Mouse (Mus musculus): ENCODE measurements at regions not wholly inside any gene's neighbourhood (a gene's known extent, or its start where the extent isn't known, plus 50 kb on each side); places are given as distances from the start of the nearest gene placed in this dataset.

DNA sequence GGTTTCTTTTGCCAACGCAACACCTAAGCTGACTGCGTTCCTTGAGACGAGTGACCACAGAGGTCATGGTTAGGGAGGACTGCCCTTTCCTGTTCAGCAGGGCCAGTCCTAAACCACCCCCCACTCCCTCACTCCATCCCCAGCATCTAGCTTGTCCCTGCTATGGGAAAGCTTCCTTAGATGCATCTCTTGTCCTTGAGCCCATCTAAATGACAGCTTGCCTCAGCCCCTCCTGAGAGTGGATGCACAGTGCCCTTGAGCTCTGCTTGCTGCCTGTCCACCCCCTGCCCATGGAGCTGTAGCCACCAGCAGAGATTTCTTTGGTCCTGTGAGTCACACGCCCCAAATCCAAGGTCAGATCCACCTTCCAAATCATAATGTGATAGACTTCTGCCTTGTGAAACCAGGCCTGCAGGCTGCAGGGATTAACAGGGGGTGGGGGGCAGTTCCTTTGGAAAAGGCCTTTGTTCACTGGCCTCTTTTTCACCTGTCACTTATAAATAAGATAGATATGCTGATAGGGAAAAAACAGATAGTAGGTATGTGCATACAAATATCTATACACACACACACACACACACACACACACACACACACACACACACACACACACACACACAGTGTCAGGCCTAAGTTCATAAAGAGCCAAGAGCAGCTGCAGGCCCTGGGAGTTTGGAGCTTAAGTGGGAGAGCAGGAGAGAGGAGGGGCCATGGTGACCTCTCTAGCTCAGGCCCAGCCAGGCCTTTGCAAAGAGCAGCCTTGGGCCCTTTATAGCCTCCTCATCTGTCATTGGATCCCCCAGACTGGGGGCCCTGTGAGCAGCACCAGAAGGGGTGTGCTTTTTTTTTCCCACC lies 56.4 kb upstream of the Adra2c start:
- DNase-seq, result no peak

DNA sequence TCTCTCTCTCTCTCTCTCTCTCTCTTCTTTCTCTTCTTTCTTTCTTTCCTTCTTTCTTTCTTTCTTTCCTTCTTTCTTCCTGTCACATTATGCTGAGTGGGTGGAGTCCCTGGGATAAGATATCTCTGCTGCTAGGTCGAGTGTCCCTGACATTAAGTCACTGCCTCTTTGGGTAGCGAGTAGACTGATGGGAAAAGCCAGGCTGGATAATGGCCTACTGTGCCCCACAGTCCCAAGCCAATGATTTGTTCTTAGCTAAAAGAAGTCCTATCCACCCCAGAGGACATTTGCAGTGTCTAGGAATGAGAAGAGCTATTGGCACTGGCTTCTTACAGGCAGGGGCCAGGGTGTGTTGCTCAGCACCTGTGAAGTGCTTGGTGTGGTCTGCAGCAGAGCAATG lies 61.8 kb upstream of the Adra2c start:
- DNase-seq, result no peak

DNA sequence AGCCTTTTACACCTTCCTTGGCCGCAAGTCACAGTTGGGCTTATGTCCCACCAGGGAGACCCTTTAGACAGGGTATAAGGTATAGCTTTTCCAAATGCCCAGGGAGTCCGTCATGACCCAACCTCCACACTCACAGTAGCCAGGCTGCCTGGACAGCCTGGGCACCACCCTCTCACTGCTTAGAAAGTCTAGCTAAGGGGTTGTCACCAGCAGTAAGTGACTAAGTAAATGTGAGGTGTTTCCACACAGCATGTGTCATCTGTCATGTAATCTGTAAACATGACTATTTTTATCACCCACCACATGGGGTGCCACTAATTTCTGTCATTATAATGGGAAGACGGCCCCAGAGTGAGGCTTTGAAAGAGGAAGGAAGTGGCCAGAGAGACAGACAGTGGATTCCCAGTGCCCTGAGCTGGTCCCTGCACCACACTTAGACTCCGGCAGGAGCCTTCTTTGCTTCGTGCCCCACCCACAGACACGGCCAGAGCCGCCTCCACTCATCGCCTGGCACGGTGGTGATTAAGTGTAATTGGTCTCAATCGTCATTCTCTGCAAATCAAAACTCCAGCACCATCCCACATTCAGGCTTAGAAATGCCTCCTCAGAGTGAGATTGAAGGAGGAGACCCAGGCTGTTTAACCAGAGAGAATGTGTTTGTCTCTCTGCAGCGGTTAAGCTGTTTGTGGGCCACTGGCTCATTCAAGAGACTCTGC lies 62.5 kb upstream of the Adra2c start:
- DNase-seq, result no peak

DNA sequence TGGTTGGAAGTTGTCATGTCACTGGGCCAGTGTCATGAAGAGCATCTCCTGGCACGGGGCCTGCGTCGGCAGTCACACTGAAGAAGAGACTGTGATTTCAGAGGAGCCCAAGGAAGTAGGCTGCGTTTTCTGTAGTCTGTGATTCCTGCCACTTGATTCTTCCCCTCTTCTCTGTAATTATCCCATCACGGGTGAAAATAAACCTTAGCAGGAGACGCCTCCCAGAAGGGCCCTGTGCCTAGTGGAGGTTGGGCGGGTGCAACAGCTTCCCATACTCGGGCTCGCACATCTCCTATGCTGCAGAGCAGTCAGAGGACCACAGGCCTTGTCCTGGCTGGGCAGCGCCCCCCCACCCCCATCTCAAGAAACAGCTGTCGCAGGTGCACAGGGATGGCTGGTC lies 63.1 kb upstream of the Adra2c start:
- DNase-seq, result no peak

DNA sequence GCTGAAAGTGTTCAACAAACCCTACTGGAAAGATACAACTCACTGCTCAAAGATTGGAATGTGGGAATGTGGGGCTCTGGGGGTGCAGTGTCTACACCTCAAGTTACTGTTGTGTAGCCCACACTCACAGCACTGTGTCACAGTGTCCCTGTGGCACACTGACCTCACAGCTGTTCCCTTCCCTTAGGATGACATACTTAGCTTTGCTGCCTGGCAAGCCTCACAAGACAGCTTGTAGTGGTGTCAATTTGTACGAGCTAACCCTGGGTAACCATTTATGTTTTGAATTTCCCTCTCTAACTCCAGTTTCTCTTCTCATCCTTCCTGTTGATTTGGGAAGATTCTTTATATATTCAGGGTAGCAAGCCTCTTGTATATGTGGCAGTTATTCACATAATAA lies 68.8 kb upstream of the Adra2c start:
- DNase-seq, result no peak

DNA sequence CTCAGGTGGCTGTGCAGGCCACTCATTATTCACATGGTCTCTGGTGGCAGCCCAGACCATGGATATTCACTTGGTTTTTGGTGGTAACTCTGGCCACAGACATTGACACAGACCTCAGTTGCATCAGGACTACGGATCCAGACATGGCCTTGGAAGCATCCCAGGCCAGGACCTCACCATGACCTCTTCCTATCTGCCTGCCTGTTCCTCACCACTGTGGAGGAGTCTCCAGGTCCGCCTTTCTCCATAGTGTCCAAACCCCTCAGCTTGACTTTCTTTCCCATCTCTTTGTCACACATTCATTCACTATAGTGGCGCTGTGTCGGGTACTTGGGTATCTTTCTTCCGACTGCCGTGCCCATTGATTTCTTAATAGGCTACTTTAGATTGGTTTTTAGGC lies 74.1 kb upstream of the Adra2c start:
- DNase-seq, result no peak

DNA sequence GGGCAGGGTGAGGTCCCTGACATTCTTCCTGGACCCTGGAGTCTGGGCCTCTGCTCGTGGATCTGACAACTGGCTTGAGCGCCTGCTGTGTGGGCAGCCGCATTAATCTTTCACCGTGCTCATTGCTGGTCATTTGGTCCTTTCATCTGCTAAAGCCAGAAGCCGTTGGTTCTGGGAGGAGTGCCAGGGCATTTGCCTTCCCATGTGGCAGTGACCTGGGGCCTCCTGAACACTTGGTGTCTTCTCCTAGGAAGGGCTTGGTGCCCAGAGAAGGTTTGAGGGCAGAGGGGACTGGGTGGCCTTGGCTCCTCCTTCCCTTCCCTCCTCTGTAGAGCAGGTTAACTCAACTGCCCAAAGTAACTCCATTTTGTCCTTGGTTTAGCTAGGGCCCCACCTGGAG lies 79.7 kb upstream of the Adra2c start:
- no peak for DNase-seq

DNA sequence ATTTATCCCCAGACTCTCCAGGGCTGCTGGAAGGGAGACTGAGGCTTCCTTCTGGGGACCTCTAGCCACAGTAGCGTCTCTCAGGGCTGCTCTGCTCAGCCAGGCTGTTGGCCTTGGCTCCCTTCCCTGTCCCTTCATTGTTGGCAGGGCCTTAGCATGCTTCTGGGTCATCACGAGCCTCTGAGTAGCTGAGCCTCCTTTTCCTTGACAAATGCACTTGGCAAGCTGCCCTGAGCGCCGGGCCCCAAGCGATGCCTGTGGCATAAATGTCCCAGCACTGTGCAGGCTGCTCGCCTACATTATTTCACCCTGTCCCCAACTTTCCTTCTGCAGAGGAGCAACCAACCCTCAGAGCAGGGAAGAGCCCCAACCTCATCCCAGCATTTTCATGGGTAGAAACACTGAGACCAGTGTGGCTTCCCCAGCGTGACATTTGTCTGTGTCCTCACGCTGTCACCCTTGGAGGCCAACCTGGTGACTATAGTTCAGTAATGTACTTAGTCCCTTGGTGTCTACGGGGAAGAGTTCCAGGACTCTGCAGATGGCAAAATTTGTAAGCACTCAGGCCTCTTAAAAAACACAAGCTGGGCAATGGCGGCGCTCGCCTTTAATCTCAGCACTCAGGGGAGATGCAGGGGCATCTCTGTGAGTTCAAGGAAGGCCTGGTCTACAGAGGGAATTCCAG lies 83.7 kb upstream of the Lrpap1 start:
- DNase-seq, result peak; percentile 76

DNA sequence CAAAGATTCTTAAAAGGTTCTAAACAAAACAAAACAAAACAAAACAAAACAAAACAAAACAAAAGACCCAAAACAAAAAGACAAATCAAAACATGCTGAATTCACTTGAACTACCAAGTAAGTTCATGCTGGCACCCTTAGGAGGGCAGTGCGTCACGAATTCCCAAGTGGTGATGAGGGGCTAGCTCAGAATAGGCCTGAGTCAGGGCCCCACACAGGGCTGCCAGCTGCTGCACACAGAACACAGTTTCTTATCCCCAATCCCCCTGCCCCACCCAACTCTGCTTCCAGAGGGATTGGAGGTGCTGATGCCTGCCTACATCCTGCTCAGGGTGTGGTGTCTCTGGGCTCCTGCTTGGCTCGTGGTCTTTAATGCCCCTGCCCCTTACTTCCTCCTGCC lies 80.3 kb upstream of the Lrpap1 start:
- no peak for DNase-seq

DNA sequence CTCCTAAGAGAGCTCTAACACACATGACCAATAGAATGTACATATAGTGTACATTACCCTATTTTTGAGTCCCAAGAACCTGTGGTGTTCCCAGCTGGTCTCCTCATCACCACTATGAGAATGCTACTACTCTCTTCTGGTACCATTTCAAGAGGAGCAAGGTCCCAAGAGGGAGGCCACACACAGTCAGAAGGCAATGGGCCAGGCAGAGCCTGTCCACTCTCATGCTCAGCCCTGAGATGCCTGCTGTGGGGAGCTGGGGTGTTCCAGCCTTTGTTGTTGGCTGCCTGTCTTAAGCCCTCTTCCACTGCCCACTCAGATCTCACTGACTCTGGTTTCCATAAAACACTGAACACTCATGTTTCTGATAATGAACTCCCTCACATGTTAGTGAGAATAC lies 79.7 kb upstream of the Lrpap1 start:
- DNase-seq, result no peak

DNA sequence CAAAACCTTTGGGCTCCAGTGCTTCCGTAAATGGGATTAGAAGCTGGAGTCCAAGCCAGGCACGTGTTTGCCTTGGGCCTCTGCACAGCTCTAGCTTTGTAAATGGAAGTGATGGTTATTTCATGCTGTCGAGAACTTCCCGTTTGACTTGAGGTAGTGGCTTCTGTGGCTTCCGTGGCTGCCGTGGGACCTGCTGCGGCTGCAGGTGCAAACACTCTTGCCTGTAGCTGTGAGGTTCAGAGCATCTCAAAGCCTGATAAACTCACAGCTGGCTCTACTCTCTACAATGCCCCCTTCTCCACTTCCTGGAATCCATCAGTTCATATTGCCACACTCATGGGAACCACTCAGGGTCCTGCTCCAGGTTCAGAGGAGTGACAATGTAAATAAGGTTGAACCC lies 77.9 kb upstream of the Lrpap1 start:
- no peak for DNase-seq

DNA sequence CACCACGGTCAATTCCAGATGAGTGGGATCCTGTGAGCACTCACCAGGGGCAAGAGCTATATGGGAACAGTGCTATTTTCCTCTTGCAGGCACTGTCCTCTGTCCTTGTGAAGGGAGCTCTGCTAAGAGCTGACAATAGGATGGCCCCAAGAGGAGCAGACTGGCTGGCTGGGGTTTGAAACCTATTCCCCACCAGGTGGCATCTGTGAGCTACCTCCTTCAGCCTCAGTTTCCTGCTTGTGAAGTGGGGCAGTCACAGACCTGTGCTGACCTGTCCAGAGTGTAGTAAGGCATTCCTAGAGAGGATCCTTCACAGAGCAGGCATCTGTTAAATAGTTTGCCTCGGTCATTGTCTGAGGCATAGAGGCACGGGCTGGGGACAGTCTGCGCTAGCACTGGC lies 71.8 kb upstream of the Lrpap1 start:
- DNase-seq, result no peak

DNA sequence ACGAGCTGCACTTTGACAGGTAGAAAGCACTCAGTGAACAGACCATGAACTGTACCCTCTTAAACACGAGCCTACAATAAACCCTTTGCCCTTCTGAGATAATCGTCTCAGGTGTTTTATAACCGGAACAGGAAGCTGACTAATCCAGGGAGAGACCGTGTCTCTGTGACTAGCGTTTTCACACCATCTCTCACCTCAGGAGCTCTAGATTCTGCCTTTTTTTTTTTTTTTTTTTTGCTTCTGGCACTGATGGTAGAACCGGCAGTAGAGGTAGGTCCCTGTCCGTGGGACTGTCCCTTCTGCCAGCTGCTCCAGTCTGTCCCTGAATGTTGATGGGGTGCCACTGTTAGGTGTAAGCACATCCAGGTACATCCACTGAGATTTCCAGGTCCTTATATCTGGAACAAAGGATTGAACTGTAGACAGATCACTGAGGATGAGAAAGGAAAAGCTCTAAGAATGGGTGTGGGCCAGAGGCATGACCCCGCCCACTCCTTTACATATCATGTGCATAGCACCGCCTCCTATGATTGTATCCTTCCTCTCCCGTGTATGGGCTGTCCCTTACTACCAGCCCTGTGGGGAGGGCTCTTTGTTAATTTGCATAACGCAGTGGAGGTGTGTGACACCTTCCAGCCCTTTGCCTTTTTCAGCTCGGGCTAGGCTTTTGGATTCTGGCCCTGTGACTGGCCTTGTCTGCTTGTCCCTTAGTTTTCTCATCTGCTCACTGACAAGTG lies 70.7 kb upstream of the Lrpap1 start:
- no peak for DNase-seq

DNA sequence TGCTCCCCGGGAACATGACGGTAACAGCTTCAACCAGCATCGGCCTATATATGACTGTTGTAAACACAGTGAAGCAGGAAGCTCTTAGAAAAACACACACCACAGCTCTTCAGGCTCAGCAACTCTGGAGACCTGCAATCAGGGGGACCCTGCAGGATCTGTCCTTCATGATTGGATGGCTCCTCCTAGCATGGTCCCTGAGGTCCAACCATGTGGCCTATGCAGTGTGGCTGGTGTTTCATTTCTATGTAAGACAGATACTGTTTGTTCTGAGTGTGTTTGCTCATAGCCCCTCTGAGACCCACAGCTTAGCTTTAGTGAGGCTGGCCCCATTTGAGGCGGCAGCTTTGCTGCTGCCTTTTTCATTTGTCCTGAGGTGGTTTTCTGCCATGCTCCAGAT lies 68.8 kb upstream of the Lrpap1 start:
- DNase-seq, result no peak

DNA sequence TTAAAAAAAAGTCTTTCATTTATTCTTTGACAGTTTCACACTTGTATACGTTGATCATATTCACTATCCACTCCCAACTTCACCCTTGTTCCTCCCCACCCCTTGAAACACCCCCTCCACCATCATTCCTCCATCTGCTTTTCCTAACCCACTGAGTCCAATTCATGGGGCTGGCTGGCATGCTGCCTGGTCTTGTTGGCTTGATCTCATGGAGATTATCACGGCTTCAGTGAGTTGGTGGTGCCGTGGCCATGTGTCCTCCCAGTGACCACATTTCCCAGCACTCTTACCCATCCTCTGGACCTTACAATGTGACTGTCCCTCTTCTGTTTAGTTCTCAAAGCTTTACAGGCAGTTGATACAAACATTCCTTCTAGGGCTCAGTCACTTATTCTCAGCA lies 65.8 kb upstream of the Lrpap1 start:
- no peak for DNase-seq

DNA sequence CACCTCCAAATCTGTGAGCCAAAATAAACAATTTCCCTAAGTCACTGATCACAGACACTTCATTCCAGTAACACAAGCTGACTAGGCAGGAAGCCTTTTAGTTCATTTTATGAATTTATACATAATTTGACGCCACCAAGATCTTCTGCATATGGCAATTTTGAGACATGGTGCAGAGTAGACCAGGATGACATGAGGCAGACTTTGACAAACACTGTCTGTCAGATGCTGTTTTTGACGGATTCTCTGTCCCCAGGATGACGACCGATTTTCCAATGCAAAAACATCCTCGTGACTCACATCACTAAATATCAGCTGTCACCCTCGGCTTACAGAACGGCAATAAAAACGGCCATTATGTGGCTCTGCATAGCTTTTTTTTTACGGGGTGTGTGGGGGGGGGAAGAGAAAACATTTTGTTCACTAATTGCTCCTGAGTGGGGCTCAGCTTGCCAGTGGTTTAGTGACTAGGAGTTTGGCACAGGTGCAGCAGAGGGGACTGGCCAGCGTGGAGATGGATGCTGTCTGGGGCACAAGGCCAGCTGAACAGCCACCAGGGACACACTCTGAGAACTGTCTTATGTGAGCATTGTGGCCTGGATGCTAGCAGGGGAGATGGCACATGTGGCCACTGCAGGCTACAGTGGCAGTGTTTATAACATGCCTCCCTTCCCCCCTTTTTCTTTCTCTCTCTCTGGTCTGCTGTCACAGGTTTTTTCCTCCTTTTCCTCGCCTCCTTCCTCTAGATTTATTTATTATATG lies 65.0 kb upstream of the Lrpap1 start:
- DNase-seq, result no peak

DNA sequence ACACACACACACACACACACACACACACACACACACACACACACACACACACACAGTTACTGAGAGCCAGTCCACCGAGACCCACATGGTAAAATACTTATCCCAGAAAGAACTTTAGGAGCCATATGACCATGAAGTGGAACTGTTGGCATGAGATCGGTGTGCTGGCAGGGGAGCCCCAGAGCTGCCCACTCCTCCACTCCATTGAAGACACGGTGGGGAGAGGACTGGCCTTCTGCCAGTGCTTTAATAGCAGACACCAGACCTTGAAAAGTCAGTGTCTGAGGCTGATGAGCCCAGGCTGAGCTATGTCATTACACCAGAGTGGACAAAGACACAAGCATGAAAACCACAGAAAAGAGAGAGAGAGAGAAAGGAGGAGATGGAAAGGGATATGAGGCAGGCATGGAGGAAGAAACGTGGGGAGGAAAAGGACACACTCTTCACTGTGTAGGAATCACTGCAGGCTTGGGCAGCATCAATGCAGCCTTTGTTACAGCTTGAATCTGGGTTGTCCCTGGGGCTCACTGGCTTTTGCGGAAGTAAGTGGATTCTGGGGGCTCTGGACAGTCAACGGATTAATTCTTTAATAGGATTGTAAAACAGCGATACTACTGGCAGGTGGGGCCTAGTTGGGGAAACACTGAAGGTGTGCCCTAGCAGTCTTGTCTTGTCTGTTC lies 64.2 kb upstream of the Lrpap1 start:
- DNase-seq, result no peak

DNA sequence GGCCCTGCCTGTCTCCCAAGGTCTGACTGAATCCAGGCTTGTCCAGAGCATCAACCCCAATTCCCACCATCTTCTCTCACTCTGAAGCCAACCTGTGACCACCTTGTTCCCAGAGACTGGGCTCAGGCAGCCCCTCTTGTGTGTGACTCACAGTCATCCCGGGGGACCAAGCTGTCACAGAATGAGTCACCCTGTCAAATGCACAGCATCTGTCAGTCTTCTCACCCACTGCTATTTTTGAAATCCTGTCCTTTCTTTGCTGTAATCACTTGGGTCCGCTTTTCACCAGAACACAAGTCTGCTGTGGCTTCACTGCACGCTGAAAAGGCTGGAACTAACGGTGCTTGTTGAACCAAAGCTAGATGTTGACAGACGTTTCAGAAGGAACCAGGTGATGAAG lies 63.3 kb upstream of the Lrpap1 start:
- no peak for DNase-seq

DNA sequence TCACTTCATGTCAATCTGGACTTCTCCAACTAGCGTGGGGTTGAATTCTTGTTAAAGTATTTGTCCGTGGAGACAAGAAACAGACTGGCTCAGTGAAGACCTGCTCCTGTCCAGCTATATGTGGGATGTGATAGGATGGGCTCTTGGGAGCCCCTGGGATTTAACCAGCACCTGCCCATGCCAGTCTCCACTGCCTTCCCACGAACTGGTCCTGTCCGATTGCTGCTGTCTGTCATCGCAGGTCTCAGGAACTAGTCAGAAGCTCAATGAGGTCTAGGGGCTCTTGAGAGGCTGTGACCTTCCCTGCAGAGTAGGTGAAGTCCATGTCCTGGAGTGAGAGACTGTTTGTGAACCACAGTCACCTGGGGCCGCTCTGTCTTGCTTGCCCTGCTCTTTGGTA lies 62.8 kb upstream of the Lrpap1 start:
- DNase-seq, result no peak

DNA sequence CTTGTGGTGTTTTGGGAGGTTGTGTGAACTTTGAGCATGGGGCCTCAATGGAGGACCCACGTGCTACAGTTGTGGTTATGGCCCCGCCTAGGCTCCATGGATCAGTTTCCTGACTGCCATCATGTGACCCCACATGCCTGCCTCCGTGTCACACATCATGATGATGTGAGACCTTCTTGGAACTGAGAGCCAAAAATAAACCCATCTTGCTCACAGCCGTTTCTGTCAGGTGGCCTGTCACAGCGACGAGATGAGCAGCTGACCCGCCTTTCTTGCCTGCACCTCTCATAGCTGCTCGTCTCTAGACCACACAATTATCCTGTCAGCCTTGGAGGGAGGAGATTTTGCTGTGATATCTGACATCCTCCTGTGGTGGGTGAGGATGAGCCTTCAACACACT lies 60.4 kb upstream of the Lrpap1 start:
- no peak for DNase-seq

DNA sequence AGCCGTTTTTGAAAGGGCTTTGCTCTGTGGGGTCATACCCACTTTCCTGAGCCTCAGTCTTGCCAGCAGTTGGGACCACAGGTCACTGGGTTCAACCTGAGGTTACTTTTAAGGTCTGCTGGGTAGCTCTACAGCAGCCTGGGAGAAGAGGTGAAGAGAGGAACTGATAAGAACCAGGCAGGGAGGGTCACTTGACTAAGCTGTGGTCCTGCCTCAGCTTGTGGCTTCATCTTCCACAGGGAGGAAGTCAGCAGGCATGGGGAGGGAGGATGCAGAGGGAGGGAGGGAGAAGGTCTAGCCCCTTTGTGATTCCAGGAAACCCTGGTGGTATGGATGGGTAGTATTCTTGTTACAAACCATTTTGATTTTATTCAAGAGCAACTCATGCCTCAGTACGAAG lies 59.9 kb upstream of the Lrpap1 start:
- DNase-seq, result no peak

DNA sequence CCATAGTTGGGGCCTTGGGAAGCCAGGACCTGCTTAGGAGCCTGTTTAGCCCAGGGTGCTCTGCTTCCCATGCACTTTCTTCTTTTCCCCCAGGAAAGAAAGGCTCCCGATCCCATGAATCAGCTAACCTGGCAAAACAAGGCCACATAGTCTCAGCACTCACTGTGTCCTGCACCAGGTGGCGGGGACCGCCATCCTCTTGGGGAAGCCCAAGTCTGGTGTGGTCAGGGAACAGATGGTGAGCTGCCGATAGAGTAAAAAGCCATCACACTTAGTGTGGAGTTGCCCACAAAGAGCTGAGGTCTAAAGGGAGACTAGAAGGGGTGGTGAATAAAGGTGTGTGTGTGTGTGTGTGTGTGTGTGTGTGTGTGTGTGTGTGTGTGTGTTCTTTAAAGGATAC lies 57.0 kb upstream of the Lrpap1 start:
- no peak for DNase-seq

Measured in lung, postnatal 36 days (tissue).